In genomic region chr15:97773961-97774370, GRCm38 (mm10) we compare ENCODE assay signal across 8 mouse cellular contexts. TPM values are rescaled to one million over a fixed set of nuclear protein-coding genes. Genes with fewer than 3 reads are reported as not detected.
A peak's percentile ranks its signal among the peaks of the same experiment; 100 is the strongest.
DNase-seq lines count a peak whose midpoint lies in the region; ATAC-seq and TF ChIP-seq lines count a peak whose summit lies in the region.

No protein-coding gene starts in this region.

- H3K27ac ChIP-seq in heart, adult 2 months, result peak overlapping the region; percentile 81
- peak overlapping the region; percentile 52; the same call in 1 of the 2 replicates for H3K27ac ChIP-seq in hindbrain, embryonic 15.5 days (replicated peaks)
- peak overlapping the region; percentile 81; the same call in 1 of the 2 replicates for H3K27ac ChIP-seq in limb, embryonic 13.5 days
- peak overlapping the region; percentile 35 for H3K27ac ChIP-seq in macrophage

- no peak overlapping the region for H3K4me3 ChIP-seq in heart, adult 2 months
- no peak overlapping the region for H3K4me3 ChIP-seq in hindbrain, embryonic 15.5 days
- H3K4me3 ChIP-seq in limb, embryonic 13.5 days, result no peak overlapping the region
- H3K4me3 ChIP-seq in macrophage (ENCODE audit: inconsistent target), result no peak overlapping the region

- 42% methylated on average over 5 of the region's 5 CpGs for WGBS in heart, adult 2 months
- 71% methylated on average over 5 of the region's 5 CpGs for WGBS in hindbrain, embryonic 15.5 days
- WGBS in limb, embryonic 13.5 days, result 67% methylated on average over 5 of the region's 5 CpGs
- WGBS in macrophage (ENCODE audit: missing documents), result 46% methylated on average over 5 of the region's 5 CpGs

- no peak for TF ChIP-seq CTCF in heart, adult 2 months (IDR thresholded peaks at IDR 0.05)

- DNase-seq in heart, adult 2 months, result peak in 1 of 2 experiments; percentile 50
- DNase-seq in heart, adult 8-10 months (ENCODE audit: low spot score), result no peak
- no peak for DNase-seq in gastrocnemius, postnatal 25 days
- no peak for DNase-seq in Muller cell, postnatal 12 days (ENCODE audit: inconsistent ontology term)
- DNase-seq in left cerebral cortex, postnatal 25 days (ENCODE audit: low spot score in 2 of 2), result no peak

- TF ChIP-seq POLR2A in heart, adult 2 months (IDR thresholded peaks at IDR 0.05; ENCODE audit: insufficient read depth, low read depth, low read length), result 0 out of 2 replicates have a peak, but pooled peaks have one; percentile 22

- intact Hi-C loops in heart, adult 2 months (cut with DNase I), result no loop called here
- intact Hi-C loops in left cerebral cortex, postnatal 25 days (cut with DNase I), result no loop called here

- H3K79me2 ChIP-seq in heart, adult 2 months (replicated peaks; ENCODE audit: control insufficient read depth, insufficient read depth, low read length), result no peaks in the 10 kb centered on the region
- no peaks in the 10 kb centered on the region for H3K79me2 ChIP-seq in macrophage (ENCODE audit: inconsistent target)

- H3K9me3 ChIP-seq in hindbrain, embryonic 15.5 days, result no peaks in the 10 kb centered on the region
- H3K9me3 ChIP-seq in limb, embryonic 13.5 days, result no peaks in the 10 kb centered on the region

- ATAC-seq in hindbrain, embryonic 15.5 days (ENCODE audit: low FRiP score, low read depth), result no peak
- no peak for ATAC-seq in limb, embryonic 13.5 days (ENCODE audit: low FRiP score, low read depth)

- H3K4me1 ChIP-seq in heart, adult 2 months (ENCODE audit: control insufficient read depth, insufficient read depth, low read length), result peaks cover 23% of the 10 kb centered on the region
- H3K4me1 ChIP-seq in hindbrain, embryonic 15.5 days (replicated peaks), result peaks cover 6% of the 10 kb centered on the region; the same call in 1 of the 2 replicates
- peaks cover 35% of the 10 kb centered on the region for H3K4me1 ChIP-seq in limb, embryonic 13.5 days

- no peak for TF ChIP-seq EP300 in heart, adult 2 months (IDR thresholded peaks at IDR 0.05; ENCODE audit: insufficient read depth, low read depth, low read length)

- H3K27me3 ChIP-seq in heart, adult 2 months (ENCODE audit: control insufficient read depth, insufficient read depth, low read length), result no peaks in the 10 kb centered on the region
- peaks cover 16% of the 10 kb centered on the region for H3K27me3 ChIP-seq in hindbrain, embryonic 15.5 days
- H3K27me3 ChIP-seq in limb, embryonic 13.5 days, result peaks cover 4% of the 10 kb centered on the region; the same call in 1 of the 2 replicates

- no peak overlapping the region for H3K4me2 ChIP-seq in hindbrain, embryonic 15.5 days
- H3K4me2 ChIP-seq in limb, embryonic 13.5 days (replicated peaks), result no peak overlapping the region

- H3K36me3 ChIP-seq in heart, adult 2 months (ENCODE audit: control insufficient read depth, insufficient read depth, low read length), result no peaks in the 10 kb centered on the region
- no peaks in the 10 kb centered on the region for H3K36me3 ChIP-seq in hindbrain, embryonic 15.5 days
- no peaks in the 10 kb centered on the region for H3K36me3 ChIP-seq in limb, embryonic 13.5 days
- no peaks in the 10 kb centered on the region for H3K36me3 ChIP-seq in macrophage (ENCODE audit: inconsistent target)

- peak overlapping the region; percentile 3; the same call in 1 of the 2 replicates for H3K9ac ChIP-seq in heart, adult 2 months (ENCODE audit: low read depth, low read length)
- H3K9ac ChIP-seq in hindbrain, embryonic 15.5 days, result no peak overlapping the region
- H3K9ac ChIP-seq in limb, embryonic 13.5 days, result no peak overlapping the region

RNA-seq across cellular contexts. Expression of gene Slc48a1, which starts 4.4 kb away (rescaled TPM):
- total RNA-seq in heart, adult 2 months (2021), result 10 to 100 TPM; 72.7 to 73.0 TPM
- polyA plus RNA-seq in heart, adult 2 months (2012; rRNA removed), result 82.8 and 85.3 TPM in 2 replicates
- 10 to 100 TPM; 63.6 to 76.6 (median 67.9) TPM for total RNA-seq in heart, adult 8-10 months (2022)
- 93.1 and 97.5 TPM in 2 replicates for polyA plus RNA-seq in hindbrain, embryonic 15.5 days (2015; fragmentation: Nextera tagmentation; extraction: Ambion mirVana)
- polyA plus RNA-seq in limb, embryonic 13.5 days (2015; fragmentation: Nextera tagmentation; extraction: Ambion mirVana), result 39.5 and 41.7 TPM in 2 replicates
- 10 to 100 TPM in 23 of 26 experiments, 1 to 10 TPM in 3; 5.9 to 65.0 (median 26.1) TPM for total RNA-seq in macrophage (2018; cell fraction: chromatin; rRNA removed)
- total RNA-seq in macrophage (2018; cell fraction: cytosol; rRNA removed), result 100 to 1,000 TPM; 109 to 241 (median 184) TPM
- 100 to 1,000 TPM in 5 of 26 experiments, 10 to 100 TPM in 21; 24.4 to 186 (median 60.9) TPM for total RNA-seq in macrophage (2018; cell fraction: nucleus; rRNA removed)
- 221 to 258 TPM (median 233 TPM) in 3 replicates for polyA plus RNA-seq in macrophage (2018)
- 10 to 100 TPM; 44.7 to 47.2 TPM for total RNA-seq in gastrocnemius, postnatal 25 days (2021)
- total RNA-seq in left cerebral cortex, postnatal 25 days (2021), result 100 to 1,000 TPM; 181 to 190 TPM

RNA-seq across cellular contexts. Expression of gene Rapgef3, which starts 6.2 kb away (rescaled TPM):
- total RNA-seq in heart, adult 2 months (2021), result 10 to 100 TPM; 21.5 to 27.9 TPM
- 44.4 and 57.0 TPM in 2 replicates for polyA plus RNA-seq in heart, adult 2 months (2012; rRNA removed)
- total RNA-seq in heart, adult 8-10 months (2022), result 10 to 100 TPM; 20.5 to 27.4 (median 23.8) TPM
- polyA plus RNA-seq in hindbrain, embryonic 15.5 days (2015; fragmentation: Nextera tagmentation; extraction: Ambion mirVana), result 15.3 and 15.5 TPM in 2 replicates
- 10.9 and 11.2 TPM in 2 replicates for polyA plus RNA-seq in limb, embryonic 13.5 days (2015; fragmentation: Nextera tagmentation; extraction: Ambion mirVana)
- total RNA-seq in macrophage (2018; cell fraction: chromatin; rRNA removed), result 100 to 1,000 TPM in 3 of 26 experiments, 10 to 100 TPM in 19, 1 to 10 TPM in 4; 5.4 to 141 (median 37.1) TPM
- 10 to 100 TPM in 4 of 26 experiments, 1 to 10 TPM in 22; 1.9 to 13.5 (median 6.4) TPM for total RNA-seq in macrophage (2018; cell fraction: cytosol; rRNA removed)
- 10 to 100 TPM in 15 of 26 experiments, 1 to 10 TPM in 11; 2.9 to 49.9 (median 14.1) TPM for total RNA-seq in macrophage (2018; cell fraction: nucleus; rRNA removed)
- 5.0 to 10.9 TPM (median 10.2 TPM) in 3 replicates for polyA plus RNA-seq in macrophage (2018)
- 1 to 10 TPM; 3.7 to 8.1 TPM for total RNA-seq in gastrocnemius, postnatal 25 days (2021)
- total RNA-seq in left cerebral cortex, postnatal 25 days (2021), result 10 to 100 TPM; 33.1 to 35.1 TPM

RNA-seq across cellular contexts. Expression of gene Endou, which starts 42.8 kb away (rescaled TPM):
- 1 to 10 TPM; 1.1 to 1.2 TPM for total RNA-seq in heart, adult 2 months (2021)
- 2.4 TPM in 2 replicates for polyA plus RNA-seq in heart, adult 2 months (2012; rRNA removed)
- total RNA-seq in heart, adult 8-10 months (2022), result 1 to 10 TPM; 1.3 to 2.3 (median 1.7) TPM
- polyA plus RNA-seq in hindbrain, embryonic 15.5 days (2015; fragmentation: Nextera tagmentation; extraction: Ambion mirVana), result 0.30 and 0.38 TPM in 2 replicates
- polyA plus RNA-seq in limb, embryonic 13.5 days (2015; fragmentation: Nextera tagmentation; extraction: Ambion mirVana), result 2.7 and 3.0 TPM in 2 replicates
- total RNA-seq in macrophage (2018; cell fraction: chromatin; rRNA removed), result 1 to 10 TPM in 21 of 26 experiments, under 1 TPM in 4, not detected in 1; 0.41 to 5.2 (median 2.0) TPM
- under 1 TPM; 0.10 to 0.84 (median 0.45) TPM for total RNA-seq in macrophage (2018; cell fraction: cytosol; rRNA removed)
- 1 to 10 TPM in 18 of 26 experiments, under 1 TPM in 7, not detected in 1; 0.30 to 5.3 (median 2.0) TPM for total RNA-seq in macrophage (2018; cell fraction: nucleus; rRNA removed)
- 0.66 to 0.98 TPM in 2 of 3 replicates, not detected in the other for polyA plus RNA-seq in macrophage (2018)
- under 1 TPM; 0.36 to 0.91 TPM for total RNA-seq in gastrocnemius, postnatal 25 days (2021)
- 1 to 10 TPM; 2.3 to 2.7 TPM for total RNA-seq in left cerebral cortex, postnatal 25 days (2021)
